10 mouse cellular contexts compared by ENCODE assay signal in the genomic region with DNA sequence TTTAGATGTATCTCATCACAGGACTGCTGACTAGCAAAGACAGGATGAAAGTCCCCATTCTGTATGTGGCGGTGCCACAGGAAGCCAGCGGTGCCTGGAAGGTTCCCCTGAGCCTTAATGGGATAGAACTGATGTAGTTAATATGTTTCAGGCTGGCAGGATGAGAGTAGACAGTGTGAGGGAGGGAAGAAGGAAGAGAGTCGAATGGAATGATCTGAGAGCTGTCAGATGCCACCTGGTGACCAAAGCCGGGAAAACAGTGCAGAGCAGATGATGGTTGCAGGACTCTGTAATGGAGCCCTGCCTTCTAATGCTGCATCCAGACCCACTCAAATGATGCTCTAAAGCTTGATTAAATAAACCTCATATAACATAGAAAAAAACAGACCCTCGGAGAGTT.
DNase-seq lines count a peak whose midpoint lies in the region; ATAC-seq and TF ChIP-seq lines count a peak whose summit lies in the region.
"Had no signal": no experiment of that assay in that cellular context is flagged by ENCODE, and none has a peak within 500 bp of the region (broad histone marks: within the 10 kb centered on the region; RNA-seq: fewer than 3 reads in every experiment).

No protein-coding gene starts in this region.

- no peak overlapping the region for H3K4me3 ChIP-seq in embryonic fibroblast, embryonic 13.5 days (ENCODE audit: insufficient read depth, low read length)
- no peak overlapping the region for H3K4me3 ChIP-seq in hindbrain, embryonic 14.5 days (replicated peaks; ENCODE audit: low read length)

- H3K9ac ChIP-seq in hindbrain, embryonic 14.5 days, result no peak overlapping the region

- no peak overlapping the region for H3K4me2 ChIP-seq in hindbrain, embryonic 14.5 days (replicated peaks)

- 23% methylated on average over 5 of the region's 5 CpGs for WGBS in hindbrain, embryonic 14.5 days

- no peak overlapping the region for H3K27ac ChIP-seq in embryonic fibroblast, embryonic 13.5 days (ENCODE audit: insufficient read depth, low read length)
- no peak overlapping the region for H3K27ac ChIP-seq in hindbrain, embryonic 14.5 days

- no peaks in the 10 kb centered on the region for H3K9me3 ChIP-seq in hindbrain, embryonic 14.5 days (ENCODE audit: control insufficient read depth, low read length)
- H3K9me3 ChIP-seq: G1E; megakaryocyte, embryonic 14.5 days had no signal

- peak; percentile 75 for DNase-seq in gastrocnemius, adult 18-20 months (ENCODE audit: low spot score)
- DNase-seq in gastrocnemius, postnatal 25 days, result no peak
- peak; percentile 55 for DNase-seq in adrenal gland, postnatal 25 days
- DNase-seq in hindbrain, embryonic 14.5 days (ENCODE audit: low spot score), result peak; percentile 81
- DNase-seq in layer of hippocampus, postnatal 10 days (ENCODE audit: low spot score in 2 of 2), result peak; percentile 83 to 86
- DNase-seq in splenic B cell, adult 2 months (ENCODE audit: low read depth, low spot score), result peak; percentile 53

- no peaks in the 10 kb centered on the region for H3K4me1 ChIP-seq in embryonic fibroblast, embryonic 13.5 days (ENCODE audit: control insufficient read depth, insufficient read depth, low read length)
- peaks cover 4% of the 10 kb centered on the region; the same call in 1 of the 2 replicates for H3K4me1 ChIP-seq in hindbrain, embryonic 14.5 days (replicated peaks; ENCODE audit: control insufficient read depth, insufficient read depth, low read length)

- peak; percentile 53; the same call in 1 of the 2 replicates for ATAC-seq in hindbrain, embryonic 14.5 days (ENCODE audit: low FRiP score)
- ATAC-seq in megakaryocyte progenitor cell, adult 5-6 weeks (replicated peaks; ENCODE audit: poor library complexity), result peak; percentile 65; the same call in 1 of the 2 replicates

- H3K27me3 ChIP-seq in hindbrain, embryonic 14.5 days (ENCODE audit: control insufficient read depth, insufficient read depth, low read length), result no peaks in the 10 kb centered on the region
- H3K27me3 ChIP-seq in splenic B cell, adult 2 months (ENCODE audit: control insufficient read depth, insufficient read depth, low read length, poor library complexity, severe bottlenecking), result no peaks in the 10 kb centered on the region
- H3K27me3 ChIP-seq: megakaryocyte, embryonic 14.5 days had no signal

- TF ChIP-seq CTCF in embryonic fibroblast, embryonic 13.5 days (IDR thresholded peaks at IDR 0.05; ENCODE audit: borderline replicate concordance, insufficient read depth, low read length), result peak; percentile 55

- no peaks in the 10 kb centered on the region for H3K36me3 ChIP-seq in hindbrain, embryonic 14.5 days (replicated peaks; ENCODE audit: control insufficient read depth, insufficient read depth)
- no peaks in the 10 kb centered on the region for H3K36me3 ChIP-seq in splenic B cell, adult 2 months (ENCODE audit: control insufficient read depth, insufficient read depth, low read length, poor library complexity, severe bottlenecking)
- H3K36me3 ChIP-seq: G1E had no signal

- TF ChIP-seq POLR2A in embryonic fibroblast, embryonic 13.5 days (IDR thresholded peaks at IDR 0.05; ENCODE audit: low read depth, low read length), result no peak
